Mouse (Mus musculus) C2C12 (cell line): ENCODE data around the gene Arfgef3.

ENCODE experiments used
- CTCF ChIP-seq: IDR thresholded peaks from one replicate; pipeline ENCODE4 v1.5.1; 2011; ENCODE audit not compliant: control insufficient read depth, insufficient read depth, insufficient read length
- USF1 ChIP-seq: IDR thresholded peaks from one replicate; pipeline ENCODE4 v1.6.1; 2011; ENCODE audit warnings: low read depth, mild to moderate bottlenecking, control low read depth, moderate library complexity

- TF ChIP-seq USF1 (no peak), CTCF (no peak)
Observed at GRCm38 (mm10) chr10:18627530-18627929, 116.2 kb downstream of the Arfgef3 start.
